Mouse (Mus musculus) T-helper 2 cell (primary cell): Measurements from ENCODE around the gene Eml2.
"Not testable (repeated sequence)": the region's sequence is repeated elsewhere in the genome, so short reads cannot be mapped to it uniquely, and the experiment has no call there.

Source experiments
- in situ Hi-C: fragments of 300-600 bp; cut with MboI, MseI; formaldehyde crosslinking; loops from one replicate; pipeline ENCODE4 v1.15.1; 2025; ENCODE audit warnings: high pct_unique_total_duplicates

The Eml2 gene

GRCm38 (mm10) chr7:19175708-19176515, at the start of gene Eml2:
TSS of gene Eml2 (plus strand) at chr7:19176421.
- in situ Hi-C loops: no loop called here

DNA sequence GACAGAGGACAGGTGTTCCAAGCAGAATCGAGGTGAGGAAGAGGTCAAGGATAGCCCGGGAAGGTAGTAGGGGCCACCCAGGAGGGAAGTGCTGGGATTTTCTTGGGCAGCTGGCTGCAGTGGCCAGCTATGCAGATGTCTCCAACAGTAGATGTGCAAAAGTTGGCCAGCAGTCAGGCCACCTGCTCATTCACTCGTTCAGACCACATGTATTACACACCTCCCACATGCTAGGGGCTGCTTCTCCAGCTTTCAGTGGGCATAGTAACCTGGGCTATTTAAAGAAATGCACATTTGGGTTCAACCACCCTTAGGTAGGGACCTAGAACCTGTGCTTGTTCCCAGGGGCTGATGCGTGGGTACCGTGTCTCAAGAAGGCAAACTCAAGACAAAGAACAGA, 48.5 kb upstream of the Eml2 start:
- in situ Hi-C loops: no loop called here

DNA sequence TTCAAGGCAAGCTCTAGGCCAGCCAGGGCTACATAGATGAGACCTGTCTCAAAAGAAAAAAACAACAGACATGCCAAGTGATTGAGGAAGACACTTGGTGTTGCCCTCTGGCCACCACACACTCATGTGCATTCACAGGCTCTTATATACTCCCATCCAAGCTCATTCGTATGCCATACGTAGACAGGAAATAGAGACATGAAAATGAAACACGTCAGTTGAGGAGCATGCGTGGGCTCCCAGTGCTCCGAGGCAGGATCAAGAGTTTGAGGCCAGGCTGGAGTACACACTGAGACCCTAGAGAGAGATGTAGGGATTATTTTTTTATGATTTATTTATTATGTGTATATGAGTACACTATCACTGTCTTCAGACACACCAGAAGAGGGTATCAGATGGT, 46.8 kb upstream of the Eml2 start:
- in situ Hi-C loops: no loop called here

GRCm38 (mm10) chr7:19130657-19131056, 45.6 kb upstream of the Eml2 start:
- in situ Hi-C loops: no loop called here

- in situ Hi-C loops: no loop called here
These were observed 44.8 kb upstream of the Eml2 start for GRCm38 (mm10) chr7:19131324-19131848.

DNA sequence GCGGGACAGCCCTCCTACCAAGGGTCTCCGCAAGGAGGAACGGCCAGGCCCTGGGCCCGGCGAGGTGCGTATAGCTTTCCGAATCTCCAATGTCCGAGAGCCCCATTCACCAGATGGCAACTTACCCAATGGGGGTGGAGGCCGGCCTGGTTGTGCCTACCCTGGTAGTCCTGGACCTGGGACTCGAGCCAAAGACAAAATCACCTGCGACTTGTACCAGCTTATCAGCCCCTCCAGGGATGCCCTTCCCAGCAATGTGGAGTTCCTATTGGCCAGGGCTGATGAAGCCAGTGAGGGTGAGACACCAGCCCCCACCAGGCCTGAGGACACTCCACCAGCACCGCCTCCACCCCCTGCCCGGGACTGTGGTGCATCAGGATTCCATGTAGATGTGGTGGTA, 40.1 kb upstream of the Eml2 start:
- in situ Hi-C loops: loop anchor here (5.0 kb wide), 1 partner anchor 576 kb away; no protein-coding TSS in a partner anchor

GRCm38 (mm10) chr7:19136673-19137334, 39.4 kb upstream of the Eml2 start:
- in situ Hi-C loops: loop anchor here (5.0 kb wide), 1 partner anchor 575 kb away; no protein-coding TSS in a partner anchor

- in situ Hi-C loops: loop anchor here (5.0 kb wide), 1 partner anchor 575 kb away; no protein-coding TSS in a partner anchor
These were observed 38.8 kb upstream of the Eml2 start for GRCm38 (mm10) chr7:19137380-19137779.

DNA sequence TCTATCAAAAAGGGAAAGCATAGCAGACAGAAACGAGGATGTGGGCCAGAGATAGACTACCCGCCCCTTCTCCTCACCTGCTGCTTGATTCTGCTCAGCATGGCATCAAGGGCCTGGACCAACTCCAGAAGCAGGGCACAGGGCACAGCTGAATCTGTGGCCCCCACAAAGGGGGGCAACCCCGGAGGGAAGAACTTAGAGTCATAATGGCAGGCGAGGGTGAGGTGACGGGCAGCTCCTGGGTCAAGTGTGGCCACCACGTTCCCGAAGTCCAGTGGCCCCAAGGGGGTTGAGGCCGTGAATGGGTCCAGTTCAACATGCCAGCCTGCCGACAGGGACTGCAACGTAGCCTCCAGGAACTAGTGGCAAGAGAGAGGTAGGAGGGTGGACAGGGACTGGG, 29.4 kb upstream of the Eml2 start:
- in situ Hi-C loops: no loop called here

DNA sequence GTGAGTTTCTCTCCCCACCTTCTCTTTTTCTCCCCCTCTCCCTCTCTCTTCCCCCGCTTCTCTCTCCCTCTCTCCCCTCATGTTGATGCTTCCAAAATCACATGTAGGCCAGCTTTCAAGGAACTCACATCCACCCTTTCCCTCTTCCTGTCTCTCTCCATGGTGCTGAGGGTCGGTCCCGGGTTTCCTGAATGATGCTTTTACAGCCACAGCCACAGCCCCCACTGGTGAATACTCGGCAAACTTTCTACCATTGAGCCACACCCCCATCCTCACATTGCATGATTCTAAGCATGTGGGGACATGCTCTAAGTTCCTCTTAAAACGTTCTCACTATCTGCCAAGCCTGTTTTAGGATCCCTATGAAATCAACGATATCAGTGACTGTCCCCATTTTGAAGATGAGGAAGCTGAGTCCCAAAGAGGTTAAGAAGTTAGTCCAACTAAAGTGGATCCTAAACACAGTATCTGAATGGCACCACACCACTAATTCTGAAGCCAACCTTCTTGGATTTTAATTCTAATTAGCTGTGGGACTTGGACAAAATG, 28.6 kb upstream of the Eml2 start:
- in situ Hi-C loops: no loop called here

GRCm38 (mm10) chr7:19148180-19148874, 27.9 kb upstream of the Eml2 start:
- in situ Hi-C loops: no loop called here

DNA sequence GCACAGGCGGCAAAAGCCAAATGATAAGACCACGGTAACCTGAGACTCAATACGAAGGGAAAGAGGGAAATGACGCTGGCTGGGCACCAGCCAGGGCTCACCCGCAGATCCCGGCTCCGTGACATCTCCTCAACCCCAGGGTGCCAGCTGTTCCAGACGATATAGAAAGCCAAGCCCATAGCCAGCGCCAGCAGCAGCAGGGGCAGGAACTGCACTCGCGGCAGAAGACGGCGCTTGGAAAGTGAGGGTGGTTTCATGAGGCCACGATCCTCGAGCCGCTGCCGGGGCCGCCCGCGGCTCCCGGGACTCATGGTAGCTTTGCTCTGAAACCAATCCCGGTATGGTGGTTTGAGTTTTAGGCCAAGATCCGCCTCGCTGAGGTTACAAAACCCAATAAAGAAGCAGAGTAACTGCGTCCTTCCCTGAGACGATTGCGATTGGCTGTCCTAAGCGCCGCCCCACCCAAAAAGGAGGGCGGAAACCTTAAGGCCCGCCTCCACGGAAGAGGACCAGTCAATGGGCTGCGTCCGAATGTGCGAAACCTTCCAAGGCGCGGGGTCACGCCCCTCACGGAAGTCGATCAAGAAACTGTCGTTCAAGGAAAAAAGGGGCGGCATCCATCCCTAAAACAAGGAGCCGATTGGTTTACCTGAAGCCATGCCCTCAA, 27.2 kb upstream of the Eml2 start, which contains the start of gene Qpctl:
Gene Qpctl, minus strand, starts transcription at position 417 of the 667 bp plus-strand sequence.
- in situ Hi-C loops: no loop called here

DNA sequence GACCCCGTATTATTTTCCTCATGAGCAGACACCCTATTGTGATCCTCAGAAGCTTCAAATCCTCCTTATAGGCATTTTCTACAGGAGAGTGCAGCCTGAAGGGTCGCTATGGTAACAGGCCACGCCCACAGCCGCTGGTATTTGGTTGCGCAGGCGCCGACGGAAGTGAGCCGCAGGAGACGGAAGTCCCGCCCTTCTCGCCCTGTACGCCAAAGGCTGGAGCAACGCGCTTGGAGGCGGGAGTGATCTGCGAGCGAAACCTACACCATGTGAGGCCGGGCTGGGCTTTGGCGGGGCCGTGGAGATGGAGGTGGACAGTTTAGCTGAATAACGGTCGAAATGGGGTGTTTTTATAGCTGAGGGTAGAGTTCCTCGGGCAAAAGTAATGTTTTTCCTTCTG, 26.6 kb upstream of the Eml2 start, which contains the start of gene Snrpd2:
Gene Snrpd2, plus strand, starts transcription at position 97 of the 400 bp plus-strand sequence.
- in situ Hi-C loops: no loop called here

DNA sequence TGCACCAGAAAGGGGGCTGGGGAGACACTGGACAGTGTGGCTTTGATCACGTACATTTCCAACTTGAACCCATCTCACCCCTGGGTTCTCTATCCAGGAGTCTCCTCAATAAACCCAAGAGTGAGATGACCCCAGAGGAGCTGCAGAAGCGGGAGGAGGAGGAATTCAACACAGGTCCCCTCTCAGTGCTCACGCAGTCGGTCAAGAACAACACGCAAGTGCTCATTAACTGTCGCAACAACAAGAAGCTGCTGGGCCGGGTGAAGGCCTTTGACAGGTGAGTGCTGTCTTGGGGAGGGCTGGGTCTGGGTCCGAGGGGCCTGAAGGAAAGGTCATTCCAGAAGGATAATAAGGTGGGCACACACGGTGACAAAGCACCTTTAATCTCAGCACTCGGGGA, 25.1 kb upstream of the Eml2 start:
- in situ Hi-C loops: not testable (repeated sequence)

DNA sequence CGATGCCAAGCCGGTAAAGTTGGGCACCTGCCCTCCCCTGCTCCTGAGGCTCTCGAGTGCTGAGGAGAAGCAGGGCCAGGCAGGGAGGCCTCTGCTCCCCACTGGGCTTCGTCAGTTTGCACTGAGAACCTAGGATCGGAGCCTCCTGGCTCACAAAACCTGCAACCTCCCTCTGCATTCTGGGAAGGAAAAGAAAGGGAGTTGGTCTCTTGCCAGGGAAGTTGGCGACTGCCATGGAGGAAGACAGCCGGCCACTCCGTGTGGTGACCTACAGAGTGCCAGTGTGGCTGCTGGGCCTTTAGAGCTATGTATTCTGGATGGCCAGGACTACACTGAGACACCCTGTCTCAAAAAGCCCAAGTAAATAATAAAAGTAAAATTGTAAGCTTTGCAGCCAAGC, 21.4 kb upstream of the Eml2 start:
- in situ Hi-C loops: no loop called here

DNA sequence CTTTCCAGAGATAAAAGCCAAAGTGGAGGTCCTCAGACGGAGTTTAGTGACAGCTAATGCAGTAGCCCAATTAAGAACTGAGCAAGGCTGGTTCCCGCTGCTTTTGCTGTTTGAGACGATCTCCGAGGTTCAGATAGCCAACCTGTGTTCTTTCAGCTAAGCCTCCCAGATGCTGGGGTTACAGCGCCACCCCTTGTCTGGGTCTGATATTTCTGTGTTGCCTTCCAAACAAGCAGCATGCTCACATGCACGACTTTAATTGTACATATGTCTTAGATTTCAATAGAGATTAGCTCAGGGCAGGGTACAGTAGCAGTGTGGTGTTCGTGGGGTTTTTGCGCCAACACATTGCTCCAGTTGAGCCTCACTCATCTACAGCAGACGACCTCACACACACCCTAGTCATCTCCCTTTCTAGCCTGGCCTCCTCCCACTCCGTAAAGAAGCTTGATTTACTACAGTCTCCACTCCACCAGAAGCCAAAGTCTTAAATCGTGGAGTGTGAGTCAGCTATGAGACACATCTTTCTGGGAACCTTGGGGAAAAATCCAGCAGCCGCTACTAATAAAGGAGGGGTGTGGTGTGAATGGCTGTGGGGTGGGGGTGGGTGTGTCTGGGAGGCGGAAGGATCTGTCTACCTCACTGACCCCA, 20.3 kb upstream of the Eml2 start:
- in situ Hi-C loops: no loop called here

- in situ Hi-C loops: no loop called here
These were observed 18.9 kb upstream of the Eml2 start for GRCm38 (mm10) chr7:19157160-19157800.

- in situ Hi-C loops: no loop called here
These were observed 17.6 kb upstream of the Eml2 start for GRCm38 (mm10) chr7:19158601-19159000.

DNA sequence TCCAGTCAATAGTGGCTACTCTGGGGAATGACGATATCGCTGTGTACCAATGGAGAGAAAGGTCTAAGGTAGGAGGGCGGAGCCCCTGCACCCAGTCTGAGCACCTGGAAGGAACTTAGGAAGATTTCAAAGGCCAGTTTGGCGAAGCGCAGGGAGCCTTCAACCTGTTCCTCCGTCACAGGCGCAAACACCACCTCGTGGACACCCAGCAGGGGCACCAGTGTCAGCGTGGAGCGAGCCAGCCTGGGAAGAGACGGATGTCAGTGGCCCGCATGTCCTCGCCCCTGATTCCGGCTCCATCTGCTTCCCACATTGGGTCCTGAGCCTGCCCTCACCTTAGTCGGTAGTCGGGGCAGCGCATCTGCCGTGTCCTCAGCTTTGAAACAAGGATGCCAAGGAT, 16.8 kb upstream of the Eml2 start:
- in situ Hi-C loops: no loop called here

DNA sequence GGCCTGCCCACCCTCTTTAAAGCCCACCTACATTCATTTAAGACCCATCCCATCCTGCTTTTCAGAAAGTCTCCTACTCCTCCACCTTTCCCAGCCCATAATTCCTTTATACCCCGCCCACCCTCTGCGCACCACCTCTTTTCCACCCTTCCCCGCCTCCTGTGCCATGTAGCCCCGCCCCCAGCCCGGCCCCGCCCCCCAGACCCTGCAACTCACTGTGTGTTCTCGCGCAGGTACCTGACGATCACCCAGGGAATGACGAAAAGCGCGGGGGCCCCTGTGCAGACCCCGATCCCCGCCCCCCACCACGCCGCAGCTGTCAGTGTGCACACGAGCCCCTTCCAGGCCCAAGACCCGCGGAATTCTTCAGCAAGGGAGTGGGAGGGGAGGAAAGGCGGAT, 16.1 kb upstream of the Eml2 start:
- in situ Hi-C loops: loop anchor here (10.0 kb wide), 1 partner anchor 125 kb away; the partner anchor contains the start of genes Ppm1n and Rtn2
